Mouse (Mus musculus): ENCODE measurements around the gene Sdccag8. TPM values are rescaled to one million over a fixed set of nuclear protein-coding genes. Genes with fewer than 3 reads are reported as not detected.
A peak's percentile ranks its signal among the peaks of the same experiment; 100 is the strongest.

Gene Sdccag8
- total RNA-seq, 4 experiments from 2014 or later: 3.4 to 5.7 (median 4.1) TPM

DNA sequence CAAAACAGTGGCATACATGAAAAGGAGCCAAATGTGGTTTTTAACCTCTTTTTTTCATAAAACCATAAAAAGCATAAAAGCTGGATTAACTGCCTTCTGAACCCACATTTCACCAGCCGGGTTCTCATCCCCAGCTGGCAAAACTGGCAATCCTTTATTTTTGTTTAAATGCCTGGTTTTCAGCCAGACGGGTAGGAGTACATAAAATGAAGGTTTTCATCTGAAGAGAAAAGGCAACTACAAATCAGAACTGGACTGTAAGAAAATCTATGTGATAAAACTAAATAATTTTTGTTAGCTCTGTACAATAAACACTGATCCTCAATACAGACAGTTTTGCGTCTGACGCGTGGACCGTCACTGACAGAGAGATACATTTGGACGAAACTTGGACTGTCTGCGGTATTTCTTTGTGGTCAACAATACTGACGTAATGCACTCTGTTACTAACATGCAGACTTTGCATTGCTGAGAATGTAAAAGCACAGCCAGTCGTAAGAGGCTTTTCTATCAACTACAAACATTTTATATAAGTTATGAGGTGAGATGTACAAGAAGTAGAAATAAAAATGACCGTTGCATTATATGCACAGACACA is 237.0 kb downstream of the Sdccag8 start:
- no peak for DNase-seq (ENCODE audit: low spot score)

DNA sequence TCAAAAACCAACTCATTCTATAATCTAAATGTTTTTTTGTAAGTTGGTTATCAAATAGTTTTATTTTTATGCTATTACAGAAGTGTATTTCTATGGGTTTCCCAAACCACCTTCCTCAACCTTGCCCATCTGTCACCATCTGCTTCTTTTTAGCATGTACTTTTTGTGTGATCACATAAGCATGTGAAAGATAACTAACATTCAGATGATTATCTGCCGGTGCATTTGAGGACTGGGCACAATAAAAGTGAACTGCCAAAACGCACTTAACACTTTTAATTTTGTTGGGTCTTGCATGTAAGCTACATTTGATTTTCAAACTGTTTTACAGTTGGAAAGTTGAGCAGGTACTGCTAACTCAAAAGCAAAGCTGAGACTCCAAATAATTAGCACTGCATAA is 240.4 kb downstream of the Sdccag8 start:
- DNase-seq (ENCODE audit: low spot score): no peak

DNA sequence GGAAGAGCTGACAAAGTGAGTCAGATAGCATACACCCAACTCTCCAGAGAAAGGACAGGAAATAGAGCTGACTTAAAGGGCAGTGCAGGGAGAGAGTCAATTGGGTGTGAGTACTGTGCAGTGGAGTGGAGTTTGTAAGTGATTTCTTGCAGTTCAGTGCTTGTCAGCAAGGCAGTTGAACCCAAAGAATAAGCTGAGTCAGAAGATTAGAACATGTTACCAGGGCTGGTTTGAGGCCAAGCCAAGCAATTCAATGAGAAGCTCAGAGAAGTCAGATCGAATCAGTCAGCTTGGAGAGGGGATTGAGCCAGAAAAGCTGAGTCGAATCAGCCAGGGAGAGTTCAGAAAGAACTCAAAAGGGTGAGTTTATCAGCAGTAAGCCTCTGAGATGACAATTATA is 247.3 kb downstream of the Sdccag8 start:
- DNase-seq (ENCODE audit: low spot score): no peak

DNA sequence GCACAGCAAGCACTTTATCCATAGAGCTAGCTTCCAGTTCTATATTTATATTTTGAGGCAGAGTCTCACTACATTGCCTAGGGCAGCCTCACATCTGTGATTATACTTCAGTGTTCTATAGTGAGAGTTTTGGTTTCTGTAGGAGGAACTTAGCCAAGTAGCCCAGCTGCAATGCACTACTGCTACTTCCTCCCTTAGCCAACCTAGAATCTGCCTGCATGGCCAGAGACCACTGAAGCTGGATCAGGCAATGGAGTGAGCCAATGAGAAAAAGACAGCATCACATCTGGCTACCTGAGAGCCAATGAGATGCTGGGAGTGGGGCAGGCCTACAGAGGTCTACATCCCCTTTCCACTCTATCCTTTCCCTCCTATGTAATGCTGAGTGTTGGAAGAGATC is 251.3 kb downstream of the Sdccag8 start:
- DNase-seq (ENCODE audit: low spot score): no peak

DNA sequence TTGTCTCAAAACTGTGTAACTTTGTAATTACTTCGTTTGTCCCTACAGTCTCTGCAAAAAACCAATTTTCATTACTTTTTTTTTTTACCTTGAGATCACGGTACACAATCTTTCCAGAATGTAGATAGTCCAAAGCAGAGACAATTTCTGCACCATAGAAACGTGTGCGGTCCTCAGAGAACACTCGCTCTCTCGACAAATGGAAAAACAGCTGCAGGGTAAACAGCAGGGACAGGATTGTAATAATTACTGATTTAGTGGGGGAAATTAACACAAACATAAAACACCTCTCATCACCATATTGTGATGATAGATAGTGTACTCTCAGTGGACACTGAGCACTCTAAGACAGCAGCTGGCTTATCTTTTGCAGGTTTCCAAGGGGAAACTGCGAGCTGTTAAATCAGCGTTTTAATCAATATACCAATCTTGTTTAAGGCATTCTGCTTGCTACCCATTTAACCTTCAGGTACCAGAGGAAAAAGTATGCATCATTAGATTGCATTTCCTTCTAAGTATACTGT is 252.7 kb downstream of the Sdccag8 start:
- DNase-seq (ENCODE audit: low spot score): no peak

DNA sequence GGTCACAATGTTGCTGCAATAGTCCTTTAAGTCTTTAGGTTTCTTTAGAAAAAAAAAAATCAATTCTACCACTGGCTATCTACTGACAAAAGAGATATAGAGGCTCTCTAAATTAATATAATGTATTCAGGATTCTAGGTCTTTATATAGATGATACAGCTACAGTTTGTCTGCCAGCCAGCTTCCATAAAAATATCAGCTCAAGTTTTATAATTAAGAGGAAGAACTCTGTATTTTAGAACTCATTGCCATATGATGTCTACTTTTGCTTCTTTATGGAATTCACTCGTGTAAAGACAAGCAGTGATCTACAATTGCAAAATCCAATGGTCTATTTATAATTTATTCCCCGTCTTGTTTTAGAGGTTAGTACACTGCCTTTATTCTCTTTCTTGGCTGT is 254.7 kb downstream of the Sdccag8 start:
- no peak for DNase-seq (ENCODE audit: low spot score)

Small RNA genes within 50 kb of the gene (microRNA-seq; reads per million reads assigned to microRNA genes)
- not detected for gene Gm25993
- gene Mir350: 178 reads per million, percentile 66 among the genes with 10 or more reads in this experiment

Other genes starting within 250 kb of the Sdccag8 start
- gene Cep170, start 593 bp upstream of the Sdccag8 start, total RNA-seq (2022): 10 to 100 TPM; 16.7 to 22.9 (median 20.5) TPM

Measured in heart, adult 8-10 months (tissue).